Mouse (Mus musculus): ENCODE data around the gene Olfr288.

Olfr288 gene

GRCm38 (mm10) chr15:98166963-98167644, 28.2 kb downstream of the Olfr288 start, which contains the start of gene Ccdc184:
TSS of gene Ccdc184 (plus strand) at chr15:98167158.
- no peak for DNase-seq (ENCODE audit: low read depth)

- no peak for DNase-seq (ENCODE audit: low read depth)
Measured at GRCm38 (mm10) chr15:98165525-98165924, 29.8 kb downstream of the Olfr288 start, which contains the start of gene Asb8. TSS of gene Asb8 (minus strand) at chr15:98165625.

GRCm38 (mm10) chr15:98162561-98162960, 32.8 kb downstream of the Olfr288 start:
- DNase-seq (ENCODE audit: low read depth) = no peak

GRCm38 (mm10) chr15:98161026-98161805, 34.1 kb downstream of the Olfr288 start:
- DNase-seq (ENCODE audit: low read depth) = no peak

- no peak for DNase-seq (ENCODE audit: low read depth)
Measured at GRCm38 (mm10) chr15:98157253-98157652, 38.1 kb downstream of the Olfr288 start.

- peak; percentile 54 for DNase-seq (ENCODE audit: low read depth)
Measured at GRCm38 (mm10) chr15:98155944-98156343, 39.4 kb downstream of the Olfr288 start.

GRCm38 (mm10) chr15:98155272-98155671, 40.1 kb downstream of the Olfr288 start:
- no peak for DNase-seq (ENCODE audit: low read depth)

GRCm38 (mm10) chr15:98154631-98155030, 40.7 kb downstream of the Olfr288 start:
- no peak for DNase-seq (ENCODE audit: low read depth)

GRCm38 (mm10) chr15:98154146-98154545, 41.2 kb downstream of the Olfr288 start:
- no peak for DNase-seq (ENCODE audit: low read depth)

GRCm38 (mm10) chr15:98153625-98154024, 41.7 kb downstream of the Olfr288 start:
- DNase-seq (ENCODE audit: low read depth) = peak; percentile 82

GRCm38 (mm10) chr15:98152916-98153315, 42.4 kb downstream of the Olfr288 start:
- peak; percentile 39 for DNase-seq (ENCODE audit: low read depth)

- no peak for DNase-seq (ENCODE audit: low read depth)
Measured at GRCm38 (mm10) chr15:98149166-98149602, 46.2 kb downstream of the Olfr288 start.

- no peak for DNase-seq (ENCODE audit: low read depth)
Measured at GRCm38 (mm10) chr15:98148356-98148755, 47.0 kb downstream of the Olfr288 start.

GRCm38 (mm10) chr15:98145559-98146181, 49.7 kb downstream of the Olfr288 start:
- peak; percentile 98 for DNase-seq (ENCODE audit: low read depth)

GRCm38 (mm10) chr15:98144861-98145507, 50.4 kb downstream of the Olfr288 start:
- no peak for DNase-seq (ENCODE audit: low read depth)

GRCm38 (mm10) chr15:98142515-98142914, 52.8 kb downstream of the Olfr288 start:
- no peak for DNase-seq (ENCODE audit: low read depth)

- no peak for DNase-seq (ENCODE audit: low read depth)
Measured at GRCm38 (mm10) chr15:98140809-98141208, 54.5 kb downstream of the Olfr288 start.

GRCm38 (mm10) chr15:98139763-98140162, 55.6 kb downstream of the Olfr288 start:
- DNase-seq (ENCODE audit: low read depth) = no peak

- no peak for DNase-seq (ENCODE audit: low read depth)
Measured at GRCm38 (mm10) chr15:98136871-98137270, 58.5 kb downstream of the Olfr288 start.
